Mouse (Mus musculus) MEL (cell line): Measurements from ENCODE around the gene Lgi4. TPM values are rescaled to one million over a fixed set of nuclear protein-coding genes. Genes with fewer than 3 reads are reported as not detected.

ENCODE experiments used
- DNase-seq: peaks from one replicate; pipeline ENCODE4 v3.0.0; 2011; ENCODE audit warnings: low read depth, low spot score
- H3K27ac ChIP-seq: 2 replicates; pipeline ENCODE4 v1.5.1; 2012; ENCODE audit warnings: low read depth, mild to moderate bottlenecking, control low read depth, low read length, moderate library complexity; ENCODE audit not compliant: control insufficient read depth
- H3K27me3 ChIP-seq, 2 experiments: fragments of 150-350 bp in 1 of 2; sonication (generic) in 1 of 2; 2 replicates each; pipeline ENCODE4 v1.6.1; 2012; ENCODE audit warnings: low read length in 2 of 2, mild to moderate bottlenecking in 2 of 2, improper control_type of control experiment in 1 of 2, moderate library complexity in 1 of 2; ENCODE audit not compliant: insufficient read depth in 2 of 2, control insufficient read depth in 1 of 2
- H3K36me3 ChIP-seq, 2 experiments: 2 replicates each; pipeline ENCODE4 v1.6.1; 2012 to 2014; ENCODE audit warnings: low read length in 2 of 2, improper control_type of control experiment in 1 of 2, inconsistent platforms in 1 of 2, mild to moderate bottlenecking in 1 of 2; ENCODE audit not compliant: insufficient read depth in 2 of 2, control insufficient read depth in 1 of 2
- H3K4me1 ChIP-seq, 2 experiments: fragments of 150-350 bp in 1 of 2; sonication (generic) in 1 of 2; 2 replicates each; pipeline ENCODE4 v1.6.1; 2012; ENCODE audit warnings: low read length in 2 of 2, improper control_type of control experiment in 1 of 2, mild to moderate bottlenecking in 1 of 2; ENCODE audit not compliant: insufficient read depth in 2 of 2, control insufficient read depth in 1 of 2
- H3K4me3 ChIP-seq, 2 experiments: fragments of 150-350 bp in 1 of 2; sonication (generic) in 1 of 2; 2 replicates each; pipeline ENCODE4 v1.5.1; 2012; ENCODE audit warnings: low read depth in 2 of 2, low read length in 2 of 2, mild to moderate bottlenecking in 2 of 2, moderate library complexity in 2 of 2, control low read depth in 1 of 2, improper control_type of control experiment in 1 of 2; ENCODE audit not compliant: control insufficient read depth in 1 of 2, insufficient read depth in 1 of 2
- H3K79me2 ChIP-seq: 2 replicates; pipeline ENCODE4 v1.6.1; 2012; ENCODE audit warnings: mild to moderate bottlenecking, low read length, moderate library complexity; ENCODE audit not compliant: control insufficient read depth, poor library complexity, insufficient read depth
- H3K9ac ChIP-seq: 2 replicates; pipeline ENCODE4 v1.6.1; 2012; ENCODE audit warnings: low read depth, mild to moderate bottlenecking, control low read depth, low read length, moderate library complexity; ENCODE audit not compliant: control insufficient read depth, poor library complexity, severe bottlenecking
- H3K9me3 ChIP-seq: fragments of 150-350 bp; sonication (generic); replicated peaks from 2 replicates; pipeline ENCODE4 v1.6.1; 2012; ENCODE audit warnings: mild to moderate bottlenecking, low read length, improper control_type of control experiment, moderate library complexity; ENCODE audit not compliant: insufficient read depth
- BHLHE40 ChIP-seq: IDR thresholded peaks from 2 replicates; pipeline ENCODE4 v1.6.1; 2012; ENCODE audit warnings: low read depth, mild to moderate bottlenecking, inconsistent platforms, low read length, improper control_type of control experiment, borderline replicate concordance
- CHD2 ChIP-seq: IDR thresholded peaks from 2 replicates; pipeline ENCODE4 v1.6.1; 2011; ENCODE audit warnings: low read length, improper control_type of control experiment
- CTCF ChIP-seq, 3 experiments: IDR thresholded peaks in 2 of 3; conservative IDR thresholded peaks in 1 of 3; 2 replicates each; pipeline ENCODE4 v1.5.1; 2011 to 2012; ENCODE audit warnings: low read length in 3 of 3, low read depth in 2 of 3, mild to moderate bottlenecking in 2 of 3, improper control_type of control experiment in 1 of 3, inconsistent platforms in 1 of 3, mixed read lengths in 1 of 3, moderate library complexity in 1 of 3; ENCODE audit not compliant: control insufficient read depth in 1 of 3, insufficient read depth in 1 of 3, poor library complexity in 1 of 3, severe bottlenecking in 1 of 3
- E2F4 ChIP-seq: IDR thresholded peaks from 2 replicates; pipeline ENCODE4 v1.6.1; 2011; ENCODE audit warnings: low read depth, low read length, improper control_type of control experiment, borderline replicate concordance
- GATA1 ChIP-seq: IDR thresholded peaks from 2 replicates; pipeline ENCODE4 v1.6.1; 2011; ENCODE audit warnings: low read depth, low read length, improper control_type of control experiment
- HCFC1 ChIP-seq: IDR thresholded peaks from 2 replicates; pipeline ENCODE4 v1.6.1; 2012; ENCODE audit warnings: low read depth, mild to moderate bottlenecking, inconsistent platforms, low read length, improper control_type of control experiment, moderate library complexity
- JUND ChIP-seq: IDR thresholded peaks from 2 replicates; pipeline ENCODE4 v1.6.1; 2011; ENCODE audit warnings: low read depth, mild to moderate bottlenecking, improper control_type of control experiment, low read length
- KAT2A ChIP-seq: conservative IDR thresholded peaks from 2 replicates; pipeline ENCODE4 v1.6.1; 2012; ENCODE audit warnings: low read depth, low read length, improper control_type of control experiment, inconsistent platforms
- MAFK ChIP-seq: IDR thresholded peaks from 2 replicates; pipeline ENCODE4 v1.6.1; 2011; ENCODE audit warnings: low read depth, mild to moderate bottlenecking, low read length, improper control_type of control experiment, borderline replicate concordance
- MAX ChIP-seq: IDR thresholded peaks from 2 replicates; pipeline ENCODE4 v1.6.1; 2011; ENCODE audit warnings: low read length, improper control_type of control experiment
- MAZ ChIP-seq: IDR thresholded peaks from 2 replicates; pipeline ENCODE4 v1.6.1; 2012; ENCODE audit warnings: low read depth, mild to moderate bottlenecking, inconsistent platforms, low read length, improper control_type of control experiment
- MXI1 ChIP-seq: IDR thresholded peaks from 2 replicates; pipeline ENCODE4 v1.6.1; 2011; ENCODE audit warnings: mild to moderate bottlenecking, low read depth, low read length, improper control_type of control experiment
- MYB ChIP-seq: IDR thresholded peaks from 2 replicates; pipeline ENCODE4 v1.6.1; 2011; ENCODE audit warnings: mild to moderate bottlenecking, low read depth, low read length, improper control_type of control experiment
- NELFE ChIP-seq: IDR thresholded peaks from 2 replicates; pipeline ENCODE4 v1.6.1; 2011; ENCODE audit warnings: low read depth, low read length, improper control_type of control experiment
- NRF1 ChIP-seq: IDR thresholded peaks from 2 replicates; pipeline ENCODE4 v1.6.1; 2014; ENCODE audit warnings: low read depth, mild to moderate bottlenecking, inconsistent platforms, low read length, improper control_type of control experiment, moderate library complexity; ENCODE audit not compliant: poor library complexity, insufficient read depth, severe bottlenecking
- POLR2AphosphoS5 ChIP-seq: IDR thresholded peaks from 2 replicates; pipeline ENCODE4 v1.6.1; 2012; ENCODE audit warnings: low read depth, borderline replicate concordance, mild to moderate bottlenecking, inconsistent platforms, low read length, moderate library complexity, mixed read lengths
- RAD21 ChIP-seq: IDR thresholded peaks from 2 replicates; pipeline ENCODE4 v1.6.1; 2011; ENCODE audit warnings: mild to moderate bottlenecking, low read depth, low read length, improper control_type of control experiment
- RCOR1 ChIP-seq: IDR thresholded peaks from 2 replicates; pipeline ENCODE4 v1.6.1; 2012; ENCODE audit warnings: low read depth, mild to moderate bottlenecking, inconsistent platforms, low read length, improper control_type of control experiment
- SIN3A ChIP-seq: IDR thresholded peaks from 2 replicates; pipeline ENCODE4 v1.6.1; 2012; ENCODE audit warnings: low read length, improper control_type of control experiment, inconsistent platforms
- SMC3 ChIP-seq: IDR thresholded peaks from 2 replicates; pipeline ENCODE4 v1.6.1; 2011; ENCODE audit warnings: low read depth, low read length, improper control_type of control experiment
- TAL1 ChIP-seq: IDR thresholded peaks from 2 replicates; pipeline ENCODE4 v1.6.1; 2012; ENCODE audit warnings: mild to moderate bottlenecking, inconsistent platforms, low read length, moderate library complexity, mixed read lengths
- TCF12 ChIP-seq: IDR thresholded peaks from 2 replicates; pipeline ENCODE4 v1.6.1; 2014; ENCODE audit warnings: low read depth, mild to moderate bottlenecking, inconsistent platforms, low read length, improper control_type of control experiment, moderate library complexity
- USF1 ChIP-seq: IDR thresholded peaks from 2 replicates; pipeline ENCODE4 v1.6.1; 2014; ENCODE audit warnings: low read depth, mild to moderate bottlenecking, inconsistent platforms, low read length, improper control_type of control experiment, moderate library complexity
- ZKSCAN1 ChIP-seq: IDR thresholded peaks from 2 replicates; pipeline ENCODE4 v1.6.1; 2012; ENCODE audit warnings: low read depth, mild to moderate bottlenecking, inconsistent platforms, low read length, improper control_type of control experiment, moderate library complexity
- polyA plus RNA-seq, 2 experiments: library from polyadenylated mRNA; stranded (reverse) in 1 of 2; unstranded in 1 of 2; fragments of >175 nt in 1 of 2; fragments of >200 nt in 1 of 2; gene quantifications; 2 replicates each; pipeline versions ENCODE4 v1.2.1 to v1.2.4; 2012; ENCODE audit warnings: low replicate concordance in 2 of 2, low read depth in 1 of 2; ENCODE audit not compliant: insufficient read length in 2 of 2, insufficient read depth in 1 of 2, missing spikeins in 1 of 2
- total RNA-seq: library from RNA; depleted of rRNA; stranded (reverse); fragments of 300-350 nt; gene quantifications from 2 replicates; pipeline ENCODE4 v1.2.3, GENCODE M21; 2012

Gene Lgi4
- total and polyA plus RNA-seq, 3 experiments: not detected

DNA sequence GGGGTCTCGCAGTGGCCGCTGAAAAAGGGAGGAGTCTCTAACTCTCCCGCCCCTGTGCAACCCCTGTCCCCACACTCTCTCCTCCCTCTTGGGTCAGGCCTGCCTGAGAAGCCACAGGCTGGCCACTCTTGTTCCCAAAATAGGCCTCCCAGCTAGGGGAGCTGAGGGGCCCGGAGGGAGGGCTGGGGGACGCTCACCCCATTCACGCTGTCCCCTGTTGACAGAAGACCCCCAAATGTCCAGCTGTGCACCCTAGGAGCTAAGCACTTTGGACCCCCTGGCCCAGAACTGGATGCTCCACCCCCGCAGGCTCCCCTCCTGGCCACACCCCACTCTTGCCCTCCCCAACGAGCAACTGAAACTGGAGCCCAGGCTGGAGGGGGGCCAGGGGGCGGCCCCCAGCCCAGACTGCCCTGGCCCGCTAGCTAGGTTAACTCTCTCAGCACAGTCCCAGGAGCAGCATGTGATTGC, 3.8 kb upstream of the Lgi4 start:
- no peaks in the 10 kb centered on the region; a peak in 1 of 4 replicates for H3K4me1 ChIP-seq
- H3K36me3 ChIP-seq: no peaks in the 10 kb centered on the region
- H3K79me2 ChIP-seq: no peaks in the 10 kb centered on the region
- no peak overlapping the region for H3K27ac ChIP-seq
- DNase-seq: no peak
- H3K27me3 ChIP-seq: no peaks in the 10 kb centered on the region
- H3K4me3 ChIP-seq: no peak overlapping the region
- no peaks in the 10 kb centered on the region for H3K9me3 ChIP-seq
- TF ChIP-seq SMC3 (no peak), MYB (no peak), ZKSCAN1 (no peak), TCF12 (no peak), NRF1 (no peak), MXI1 (no peak), RCOR1 (no peak), SIN3A (no peak), MAZ (no peak), E2F4 (no peak)
- no peak overlapping the region for H3K9ac ChIP-seq

DNA sequence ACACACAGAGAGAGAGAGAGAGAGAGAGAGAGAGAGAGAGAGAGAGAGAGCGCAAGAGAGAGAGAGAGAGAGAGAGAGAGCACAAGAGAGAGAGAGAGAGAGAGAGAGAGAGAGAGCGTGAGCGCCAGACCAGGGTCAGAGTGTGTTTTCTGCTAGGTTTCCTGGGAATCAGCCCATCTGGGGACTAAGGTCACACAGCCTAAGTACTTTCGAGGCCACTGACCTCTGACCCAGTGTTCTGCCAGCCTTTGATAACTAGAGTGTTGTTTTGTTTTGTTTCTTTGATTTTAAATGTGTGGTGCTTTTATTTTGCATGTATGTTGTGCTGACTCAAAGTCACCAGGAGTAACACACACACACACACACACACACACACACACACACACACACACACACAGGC, 3.3 kb upstream of the Lgi4 start:
- H3K27me3 ChIP-seq: no peaks in the 10 kb centered on the region
- no peak for TF ChIP-seq MXI1
- TF ChIP-seq TCF12: no peak
- no peak for TF ChIP-seq CHD2
- no peak for TF ChIP-seq MYB
- no peak for TF ChIP-seq MAZ
- TF ChIP-seq SIN3A: no peak
- TF ChIP-seq USF1: no peak
- H3K27ac ChIP-seq: no peak overlapping the region
- H3K9me3 ChIP-seq: no peaks in the 10 kb centered on the region
- no peaks in the 10 kb centered on the region for H3K79me2 ChIP-seq
- no peak overlapping the region for H3K9ac ChIP-seq
- no peak overlapping the region for H3K4me3 ChIP-seq
- no peaks in the 10 kb centered on the region for H3K36me3 ChIP-seq
- no peaks in the 10 kb centered on the region; a peak in 1 of 4 replicates for H3K4me1 ChIP-seq
- DNase-seq: no peak

DNA sequence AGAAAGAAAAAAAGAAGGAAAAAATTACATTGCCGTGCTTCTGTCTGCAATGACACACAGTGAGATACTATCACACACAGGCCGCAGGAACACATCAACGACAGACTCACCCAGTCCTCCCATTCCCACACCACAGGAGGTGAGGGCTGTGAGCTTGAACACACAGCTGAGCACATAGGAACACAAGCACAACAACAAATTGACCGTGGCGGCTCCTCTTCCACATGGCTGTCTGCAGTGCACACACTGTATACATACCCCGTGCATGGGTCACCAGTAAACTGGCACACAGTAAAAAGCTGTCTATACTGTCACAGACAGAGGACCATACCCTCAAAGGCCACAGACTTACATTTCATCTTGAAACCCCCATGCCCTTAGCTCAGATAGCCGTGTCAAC, 2.7 kb upstream of the Lgi4 start:
- H3K4me3 ChIP-seq: no peak overlapping the region
- TF ChIP-seq BHLHE40 (no peak), JUND (no peak), RCOR1 (no peak), CTCF (IDR thresholded peaks at IDR 0.05 in 2 of 3, conservative IDR thresholded peaks at IDR 0.05 in 1 of 3; ENCODE audit: control insufficient read depth in 1 of 3, insufficient read depth in 1 of 3, low read depth in 2 of 3, low read length in 3 of 3, poor library complexity in 1 of 3, severe bottlenecking in 1 of 3) (no peak), SIN3A (no peak), TAL1 (no peak), MAX (no peak), KAT2A (no peak), NELFE (no peak), SMC3 (no peak), POLR2AphosphoS5 (no peak), RAD21 (no peak), NRF1 (no peak), GATA1 (no peak), CHD2 (no peak), USF1 (no peak), MAFK (no peak), HCFC1 (no peak)
- TF ChIP-seq, all 39 proteins: peak for 0
- no peak overlapping the region for H3K27ac ChIP-seq
- no peaks in the 10 kb centered on the region for H3K9me3 ChIP-seq
- DNase-seq: no peak
- no peaks in the 10 kb centered on the region for H3K36me3 ChIP-seq
- no peak overlapping the region for H3K9ac ChIP-seq
- H3K27me3 ChIP-seq: no peaks in the 10 kb centered on the region
- no peaks in the 10 kb centered on the region for H3K79me2 ChIP-seq
- no peaks in the 10 kb centered on the region; a peak in 1 of 4 replicates for H3K4me1 ChIP-seq
